Mouse (Mus musculus): ENCODE data around the gene H2-Eb2. TPM values are rescaled to one million over a fixed set of nuclear protein-coding genes. Genes with fewer than 3 reads are reported as not detected.

The H2-Eb2 gene
- not detected for total RNA-seq (2021)

GRCm38 (mm10) chr17:34325436-34325835, at the start of gene H2-Eb2:
H2-Eb2 (plus strand) TSS chr17:34325665.
- intact Hi-C loops (cut with DNase I) = no loop called here
- DNase-seq = no peak

GRCm38 (mm10) chr17:34280499-34281038, 44.9 kb upstream of the H2-Eb2 start:
- no peak for DNase-seq
- intact Hi-C loops (cut with DNase I) = no loop called here

GRCm38 (mm10) chr17:34281836-34282235, 43.6 kb upstream of the H2-Eb2 start:
- intact Hi-C loops (cut with DNase I) = no loop called here
- no peak for DNase-seq

- no peak for DNase-seq
- intact Hi-C loops (cut with DNase I) = no loop called here
These were observed 40.1 kb upstream of the H2-Eb2 start for GRCm38 (mm10) chr17:34285371-34285770.

GRCm38 (mm10) chr17:34285848-34286247, 39.6 kb upstream of the H2-Eb2 start:
- intact Hi-C loops (cut with DNase I) = no loop called here
- no peak for DNase-seq

- DNase-seq = no peak
- intact Hi-C loops (cut with DNase I) = no loop called here
These were observed 39.0 kb upstream of the H2-Eb2 start for GRCm38 (mm10) chr17:34286501-34286900.

- intact Hi-C loops (cut with DNase I) = no loop called here
- no peak for DNase-seq
These were observed 38.5 kb upstream of the H2-Eb2 start for GRCm38 (mm10) chr17:34286999-34287398.

- intact Hi-C loops (cut with DNase I) = no loop called here
These were observed 37.8 kb upstream of the H2-Eb2 start, which contains the start of gene H2-Aa for GRCm38 (mm10) chr17:34287648-34288047. H2-Aa (minus strand) TSS chr17:34287823.

GRCm38 (mm10) chr17:34288131-34288530, 37.3 kb upstream of the H2-Eb2 start:
- intact Hi-C loops (cut with DNase I) = no loop called here
- no peak for DNase-seq

More at GRCm38 (mm10) chr17:34287648-34288047, 37.8 kb upstream of the H2-Eb2 start, which contains the start of gene H2-Aa:
- peak; percentile 92 to 93 for DNase-seq

- peak; percentile 85 to 88 for DNase-seq
- intact Hi-C loops (cut with DNase I) = no loop called here
These were observed 33.9 kb upstream of the H2-Eb2 start for GRCm38 (mm10) chr17:34291609-34292008.

- intact Hi-C loops (cut with DNase I) = no loop called here
- DNase-seq = no peak
These were observed 32.9 kb upstream of the H2-Eb2 start for GRCm38 (mm10) chr17:34292570-34292969.

- DNase-seq = no peak
- intact Hi-C loops (cut with DNase I) = no loop called here
These were observed 31.9 kb upstream of the H2-Eb2 start for GRCm38 (mm10) chr17:34293533-34293932.

- intact Hi-C loops (cut with DNase I) = no loop called here
These were observed 31.2 kb upstream of the H2-Eb2 start for GRCm38 (mm10) chr17:34294249-34294648.

GRCm38 (mm10) chr17:34295307-34295706, 30.2 kb upstream of the H2-Eb2 start:
- intact Hi-C loops (cut with DNase I) = no loop called here
- no peak for DNase-seq

More at GRCm38 (mm10) chr17:34294249-34294648, 31.2 kb upstream of the H2-Eb2 start:
- DNase-seq = no peak

- peak; percentile 73 to 84 for DNase-seq
- intact Hi-C loops (cut with DNase I) = no loop called here
These were observed 29.3 kb upstream of the H2-Eb2 start for GRCm38 (mm10) chr17:34295891-34296794.

GRCm38 (mm10) chr17:34299356-34299755, 26.1 kb upstream of the H2-Eb2 start:
- DNase-seq = no peak
- intact Hi-C loops (cut with DNase I) = no loop called here

GRCm38 (mm10) chr17:34300071-34300470, 25.4 kb upstream of the H2-Eb2 start:
- no peak for DNase-seq
- intact Hi-C loops (cut with DNase I) = no loop called here

- no peak for DNase-seq
- intact Hi-C loops (cut with DNase I) = no loop called here
These were observed 24.5 kb upstream of the H2-Eb2 start for GRCm38 (mm10) chr17:34300691-34301566.

GRCm38 (mm10) chr17:34301670-34302190, 23.7 kb upstream of the H2-Eb2 start:
- no peak for DNase-seq
- intact Hi-C loops (cut with DNase I) = no loop called here

- DNase-seq = no peak
- intact Hi-C loops (cut with DNase I) = no loop called here
These were observed 21.7 kb upstream of the H2-Eb2 start for GRCm38 (mm10) chr17:34303789-34304188.

GRCm38 (mm10) chr17:34304751-34305150, 20.7 kb upstream of the H2-Eb2 start:
- peak; percentile 83 to 85 for DNase-seq
- intact Hi-C loops (cut with DNase I) = no loop called here
